Mouse (Mus musculus) heart, postnatal 10 days (tissue): ENCODE data around the gene Abr. TPM values are rescaled to one million over a fixed set of nuclear protein-coding genes. Genes with fewer than 3 reads are reported as not detected.

Source experiments
- DNase-seq, 2 experiments: peaks; one replicate each; pipeline ENCODE4 v3.0.0; 2021
- intact Hi-C: fragments of 180-260 bp; cut with DNase I; formaldehyde crosslinking; loops from one replicate; pipeline ENCODE4 v1.15.1; 2025
- total RNA-seq, 2 experiments: library from RNA; stranded (reverse); gene quantifications; 2 replicates each; pipeline ENCODE4 v1.2.3; 2021

The Abr gene
- total RNA-seq, 2 experiments from 2014 or later: 33.9 to 41.2 TPM

- intact Hi-C loops: no loop called here
- DNase-seq: no peak
These were observed 2.8 kb upstream of the Abr start for GRCm38 (mm10) chr11:76624881-76625280.

DNA sequence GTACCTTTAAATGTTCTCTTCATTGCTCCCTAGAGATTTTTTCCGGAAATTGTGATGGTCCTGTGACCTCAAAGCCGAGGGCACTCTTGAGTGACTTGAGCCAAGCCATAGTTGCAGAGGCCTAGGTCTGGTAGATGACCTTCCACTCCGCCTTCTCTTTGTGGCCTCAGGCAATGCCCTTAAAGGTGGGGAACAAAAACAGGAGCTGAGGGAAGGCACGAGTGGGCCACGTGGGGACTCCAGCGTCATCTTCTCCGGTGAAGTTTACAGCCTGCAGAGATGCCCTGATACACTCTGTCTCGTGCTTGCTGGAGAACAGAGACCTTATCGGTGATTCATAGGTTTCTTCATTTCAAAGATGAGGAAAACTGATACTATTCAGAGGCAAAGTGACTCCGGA, 2.0 kb upstream of the Abr start:
- intact Hi-C loops: no loop called here
- no peak for DNase-seq

- intact Hi-C loops: no loop called here
- DNase-seq: peak; percentile 68 to 69
These were observed 1.3 kb upstream of the Abr start for GRCm38 (mm10) chr11:76623206-76623961.

DNA sequence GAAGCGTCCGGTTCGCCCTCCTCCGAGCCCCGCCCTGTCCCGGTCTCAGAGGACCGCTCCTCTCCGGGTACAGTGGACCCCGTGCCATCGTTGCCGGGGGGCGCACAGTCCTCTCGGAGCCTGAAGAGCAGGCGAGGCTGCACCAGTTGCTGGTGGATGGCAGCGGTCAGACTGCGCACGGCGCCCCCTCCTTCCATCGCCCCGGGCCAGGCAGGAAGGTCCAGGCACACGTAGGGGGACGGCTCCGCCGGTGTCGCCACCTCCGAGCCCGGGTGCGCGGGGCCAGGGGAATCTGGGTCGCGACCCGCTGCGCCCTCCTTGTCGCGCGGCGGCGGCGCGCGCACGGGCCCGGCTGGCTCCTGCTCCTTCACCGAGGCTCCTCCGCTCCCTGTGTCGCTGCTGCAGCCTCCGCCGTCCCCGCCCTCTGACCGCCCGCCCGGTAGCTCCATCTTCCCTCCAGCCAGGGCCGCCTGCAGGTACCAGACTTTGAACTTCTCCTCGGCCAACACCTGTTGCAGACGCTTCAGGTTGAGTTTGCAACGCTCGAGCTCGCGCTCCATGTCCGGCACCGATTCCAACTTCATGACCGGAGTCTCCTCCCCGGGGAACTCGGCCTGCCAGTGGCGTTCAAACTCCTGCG, 572 bp upstream of the Abr start:
- intact Hi-C loops: no loop called here
- DNase-seq: peak; percentile 23 to 44

DNA sequence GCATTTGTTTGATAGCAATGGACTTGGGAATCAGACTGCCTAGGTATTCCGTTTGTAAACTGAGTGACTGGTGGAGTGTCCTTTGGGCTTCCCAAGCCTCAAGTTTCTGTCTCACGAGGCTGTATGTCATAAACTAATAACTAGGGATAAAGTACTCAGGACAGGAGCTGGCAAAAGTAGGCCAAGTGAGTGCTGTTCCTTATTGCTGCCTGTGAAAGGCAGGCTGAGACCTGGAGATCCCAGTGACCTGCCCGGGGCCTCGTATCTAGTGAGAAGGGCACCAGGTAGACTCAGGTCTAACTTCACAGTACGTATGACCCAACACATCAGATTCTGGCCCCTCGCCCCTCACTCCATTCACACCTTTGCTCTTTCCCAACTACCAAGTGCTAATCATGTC, 4.0 kb downstream of the Abr start:
- DNase-seq: no peak
- intact Hi-C loops: no loop called here

- DNase-seq: no peak
- intact Hi-C loops: no loop called here
These were observed 7.9 kb downstream of the Abr start for GRCm38 (mm10) chr11:76614246-76614645.

GRCm38 (mm10) chr11:76612638-76613104, 9.4 kb downstream of the Abr start:
- DNase-seq: peak; percentile 46 to 64
- intact Hi-C loops: no loop called here

GRCm38 (mm10) chr11:76610948-76611347, 11.2 kb downstream of the Abr start:
- intact Hi-C loops: no loop called here
- no peak for DNase-seq

GRCm38 (mm10) chr11:76606521-76606920, 15.6 kb downstream of the Abr start:
- intact Hi-C loops: no loop called here
- DNase-seq: no peak

DNA sequence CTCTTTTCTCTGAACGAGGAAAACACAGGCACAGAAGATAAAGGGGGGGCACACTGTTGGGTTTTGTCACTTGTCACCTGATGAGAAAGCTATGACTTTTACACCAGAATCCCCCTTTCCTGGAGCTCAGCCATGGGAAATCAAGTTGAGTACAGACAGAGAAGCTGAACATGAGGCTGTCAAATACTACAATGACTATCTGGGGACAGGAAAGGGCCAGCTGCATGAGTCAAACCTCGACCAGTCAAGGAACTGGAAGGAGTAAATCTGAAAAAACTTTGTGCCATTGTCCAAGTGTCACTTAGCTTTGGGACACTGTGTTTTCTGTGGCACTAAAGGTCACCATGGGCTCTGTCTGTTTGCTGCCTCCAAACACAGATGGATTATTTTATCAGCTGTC, 22.9 kb downstream of the Abr start:
- intact Hi-C loops: no loop called here
- DNase-seq: no peak

DNA sequence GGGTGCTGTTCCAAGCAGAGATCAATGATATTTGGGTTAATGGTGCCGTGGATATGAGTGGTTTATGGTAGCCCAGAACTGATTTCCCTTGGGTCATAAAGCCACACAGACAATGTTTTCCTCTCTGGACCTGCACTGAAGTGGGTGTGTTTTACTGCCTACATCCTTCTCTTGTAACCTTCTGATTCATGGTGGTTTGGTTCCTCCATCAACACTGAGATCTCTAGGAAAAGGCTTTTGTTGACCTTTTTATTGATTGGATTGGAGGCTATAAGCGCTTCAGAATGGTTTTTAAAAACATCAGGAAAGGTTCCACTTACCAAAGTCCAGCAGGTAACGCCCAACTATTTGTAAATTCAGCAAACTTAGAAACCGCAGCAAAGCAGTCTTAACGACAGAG, 23.4 kb downstream of the Abr start:
- intact Hi-C loops: no loop called here
- no peak for DNase-seq

GRCm38 (mm10) chr11:76593620-76594326, 28.3 kb downstream of the Abr start:
- intact Hi-C loops: no loop called here
- no peak for DNase-seq

DNA sequence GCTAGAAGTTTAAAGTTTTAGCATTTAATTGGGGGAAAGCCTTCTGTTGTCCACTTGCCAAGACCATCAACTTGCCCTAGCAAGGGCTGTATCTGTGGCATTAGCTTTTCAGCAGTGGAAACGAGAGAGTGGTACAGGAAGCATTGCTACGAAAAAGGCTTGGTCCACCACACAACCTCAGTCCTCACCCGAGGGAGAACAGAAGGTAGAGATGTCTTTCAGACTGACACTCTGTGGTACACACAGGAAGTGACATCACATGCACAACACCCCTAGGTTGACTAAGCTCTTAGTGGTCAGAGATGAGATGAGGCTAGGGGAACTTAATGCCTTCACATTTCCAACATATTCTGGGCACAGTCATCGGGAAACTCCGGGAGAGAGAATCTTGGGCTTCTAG, 32.4 kb downstream of the Abr start:
- intact Hi-C loops: no loop called here
- DNase-seq: no peak

- intact Hi-C loops: no loop called here
These were observed 33.3 kb downstream of the Abr start for GRCm38 (mm10) chr11:76588632-76589485.

GRCm38 (mm10) chr11:76588032-76588431, 34.1 kb downstream of the Abr start:
- intact Hi-C loops: no loop called here
- no peak for DNase-seq

More at GRCm38 (mm10) chr11:76588632-76589485, 33.3 kb downstream of the Abr start:
- DNase-seq: no peak

GRCm38 (mm10) chr11:76587333-76587732, 34.8 kb downstream of the Abr start:
- DNase-seq: no peak
- intact Hi-C loops: no loop called here

DNA sequence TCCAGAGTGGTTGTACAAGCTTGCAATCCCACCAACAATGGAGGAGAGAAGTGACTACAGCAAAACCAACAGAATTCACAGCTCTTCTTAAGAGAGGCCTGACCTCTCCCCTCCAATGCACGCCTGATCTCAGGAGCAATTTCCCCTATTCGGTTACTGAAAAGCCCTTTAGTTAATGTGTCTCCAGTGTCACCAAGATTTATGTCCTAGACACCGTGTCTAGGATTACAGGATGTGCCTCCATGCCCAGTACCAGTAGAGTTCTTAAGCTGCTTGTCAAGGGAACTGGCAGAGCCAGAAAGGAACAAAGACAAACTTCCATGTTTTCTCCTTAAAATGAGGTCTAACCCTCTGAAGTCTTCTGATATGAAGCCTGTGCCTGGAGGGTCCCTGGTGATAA, 36.0 kb downstream of the Abr start:
- no peak for DNase-seq
- intact Hi-C loops: no loop called here

GRCm38 (mm10) chr11:76577588-76578257, 44.4 kb downstream of the Abr start:
- DNase-seq: peak; percentile 88 to 93
- intact Hi-C loops: loop anchor here (1.0 to 10.0 kb wide), 3 partner anchors 36 to 123 kb away; no protein-coding TSS in a partner anchor

DNA sequence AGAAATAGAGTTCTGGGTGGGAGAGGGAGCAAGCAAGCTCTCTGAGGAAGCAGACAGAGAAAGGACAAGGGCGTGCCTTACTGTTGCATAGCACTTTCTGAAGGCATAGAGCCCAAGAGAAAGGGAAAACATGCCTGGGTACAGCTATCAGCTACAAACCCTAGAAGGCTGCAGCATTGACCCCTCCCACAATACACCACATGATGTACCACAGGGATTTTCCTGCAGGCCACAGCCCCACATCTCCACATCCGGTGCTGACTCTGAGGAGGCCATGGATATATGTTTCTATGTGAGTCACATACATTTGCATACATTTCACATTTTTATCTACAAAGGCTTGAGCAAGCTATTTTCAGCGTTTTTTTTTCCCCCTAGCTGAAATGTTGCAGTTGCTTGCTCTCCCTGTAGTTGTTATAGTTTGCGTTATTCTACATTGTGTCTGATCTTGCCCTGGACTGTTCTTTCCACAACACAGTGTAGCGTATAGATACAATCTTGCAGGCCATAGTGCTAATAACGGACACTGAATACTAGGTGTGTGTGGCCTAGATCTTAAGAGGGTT, 49.2 kb downstream of the Abr start:
- intact Hi-C loops: loop anchor here (10.0 kb wide), 2 partner anchors 48 to 118 kb away; no protein-coding TSS in a partner anchor

DNA sequence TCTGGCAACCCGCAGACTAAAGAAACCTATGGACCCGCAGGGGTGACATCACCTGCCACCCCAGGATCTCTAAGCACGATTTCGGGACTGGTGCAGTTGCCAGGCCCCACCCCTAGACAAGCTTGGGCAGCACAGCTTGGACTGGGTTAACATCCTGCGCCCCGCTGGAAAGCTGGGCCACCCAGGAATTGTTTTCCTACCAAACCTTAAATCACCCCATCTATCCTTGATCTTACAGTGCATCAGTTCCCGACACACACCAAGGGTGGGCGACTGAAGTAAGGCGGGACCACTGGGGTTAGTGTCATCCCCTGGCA, 50.5 kb downstream of the Abr start:
- no peak for DNase-seq
- intact Hi-C loops: loop anchor here (10.0 kb wide), 2 partner anchors 47 to 117 kb away; no protein-coding TSS in a partner anchor

More for the DNA sequence above, 49.2 kb downstream of the Abr start:
- no peak for DNase-seq
